Mouse (Mus musculus): Measurements from ENCODE around the gene Cacna1a.

DNA sequence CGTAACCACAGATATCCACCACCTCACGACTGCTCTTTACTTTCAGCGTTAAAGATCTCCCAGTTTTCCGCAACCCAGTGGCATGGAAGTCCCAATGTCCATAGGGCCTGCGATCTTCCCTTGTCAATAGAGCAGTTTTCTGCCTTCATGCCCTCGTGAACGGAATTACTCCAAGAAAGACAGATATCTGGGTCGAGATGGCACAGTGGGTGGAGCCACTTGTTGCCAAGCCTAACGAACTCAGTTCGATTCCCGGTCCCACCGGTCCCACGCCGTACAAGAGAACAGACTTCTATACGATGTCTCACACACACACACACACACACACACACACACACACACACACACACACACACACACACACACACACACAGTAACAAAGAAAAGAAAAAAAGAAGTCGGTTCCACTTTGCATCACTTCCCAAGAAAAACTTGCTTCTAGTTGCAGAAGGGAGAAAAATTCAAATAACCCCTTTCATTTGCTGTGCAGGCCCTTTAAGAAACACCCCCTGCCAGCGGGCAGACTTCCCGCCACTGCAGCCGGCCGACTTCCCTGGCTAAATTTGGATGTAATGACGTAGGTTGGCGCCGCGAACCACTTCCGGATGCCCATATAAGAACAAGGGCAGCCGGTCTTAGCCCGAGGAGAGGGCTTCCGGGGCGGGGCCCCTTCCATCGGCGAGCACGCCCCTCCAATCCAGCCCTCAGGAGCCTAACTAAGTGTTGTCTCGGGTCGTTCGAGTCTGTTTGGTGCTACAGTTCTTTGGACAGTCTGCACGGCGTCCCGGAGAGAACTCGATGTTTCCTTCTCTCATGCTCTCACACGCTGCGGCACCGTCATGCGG is 275.5 kb downstream of the Cacna1a start:
- TF ChIP-seq CTCF (IDR thresholded peaks at IDR 0.05; ENCODE audit: low read depth) (no peak), EP300 (IDR thresholded peaks at IDR 0.05; ENCODE audit: low read depth) (no peak)
